Mouse (Mus musculus) A20 (cell line): Measurements from ENCODE around the gene Sfmbt1.

ENCODE experiments used
- DNase-seq: peaks from one replicate; pipeline ENCODE4 v3.0.0-alpha.2; 2011; ENCODE audit warnings: low read depth, low spot score

The Sfmbt1 gene

GRCm38 (mm10) chr14:30870206-30871147 lies 155.8 kb downstream of the Sfmbt1 start:
- no peak for DNase-seq
